Mouse (Mus musculus): ENCODE data around the gene Kif5a. TPM values are rescaled to one million over a fixed set of nuclear protein-coding genes. Genes with fewer than 3 reads are reported as not detected.

Kif5a gene
- polyA plus RNA-seq, 1 experiment from 2014 or later: 3.7 TPM

DNA sequence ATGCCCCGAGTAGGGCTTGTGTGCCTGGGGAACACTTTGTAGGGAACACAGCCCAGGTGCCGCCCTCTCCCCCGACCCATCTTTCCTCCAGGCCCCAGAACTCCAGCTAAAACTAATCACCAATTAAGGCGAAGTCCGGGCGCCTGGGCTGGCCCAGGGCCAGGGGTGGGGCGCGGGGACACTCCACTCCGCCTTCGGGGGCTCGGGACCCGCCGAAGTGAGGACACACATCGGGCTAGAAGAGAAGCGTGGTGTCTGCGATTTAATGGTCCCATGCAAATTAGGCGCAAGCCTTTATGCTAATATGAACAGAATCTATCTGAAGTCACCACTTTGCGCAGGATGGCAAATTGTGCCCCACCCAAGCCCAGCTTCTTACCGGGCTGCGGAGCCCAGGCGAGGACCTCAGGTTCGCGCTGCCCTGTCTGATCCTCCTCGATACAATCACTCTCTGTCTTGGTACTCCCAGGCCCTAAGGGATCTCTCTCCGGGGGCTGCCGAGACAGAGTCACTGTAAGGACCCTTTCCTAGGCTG lies 74.0 kb downstream of the Kif5a start:
- peaks cover 14% of the 10 kb centered on the region; the same call in 1 of the 2 replicates for H3K36me3 ChIP-seq (ENCODE audit: control insufficient read depth, insufficient read depth)
- H3K27me3 ChIP-seq (replicated peaks; ENCODE audit: control insufficient read depth, insufficient read depth, low read length): peaks cover 25% of the 10 kb centered on the region
- WGBS: under 1% methylated on average over 26 of the region's 26 CpGs
- no peaks in the 10 kb centered on the region for H3K4me1 ChIP-seq (replicated peaks; ENCODE audit: control insufficient read depth, insufficient read depth, low read length)
- peak overlapping the region; percentile 57 for H3K4me3 ChIP-seq (ENCODE audit: low read depth, low read length)
- ATAC-seq: no peak; the same call in 1 of the 2 replicates
- H3K9ac ChIP-seq (ENCODE audit: low read depth, low read length): peak overlapping the region; percentile 55
- H3K4me2 ChIP-seq (replicated peaks; ENCODE audit: low read depth): peak overlapping the region; percentile 81
- no peak for TF ChIP-seq CTCF (IDR thresholded peaks at IDR 0.05; ENCODE audit: low read depth)
- H3K9me3 ChIP-seq (ENCODE audit: control insufficient read depth): no peaks in the 10 kb centered on the region
- peak overlapping the region; percentile 36 for H3K27ac ChIP-seq (ENCODE audit: low read depth, low read length)

DNA sequence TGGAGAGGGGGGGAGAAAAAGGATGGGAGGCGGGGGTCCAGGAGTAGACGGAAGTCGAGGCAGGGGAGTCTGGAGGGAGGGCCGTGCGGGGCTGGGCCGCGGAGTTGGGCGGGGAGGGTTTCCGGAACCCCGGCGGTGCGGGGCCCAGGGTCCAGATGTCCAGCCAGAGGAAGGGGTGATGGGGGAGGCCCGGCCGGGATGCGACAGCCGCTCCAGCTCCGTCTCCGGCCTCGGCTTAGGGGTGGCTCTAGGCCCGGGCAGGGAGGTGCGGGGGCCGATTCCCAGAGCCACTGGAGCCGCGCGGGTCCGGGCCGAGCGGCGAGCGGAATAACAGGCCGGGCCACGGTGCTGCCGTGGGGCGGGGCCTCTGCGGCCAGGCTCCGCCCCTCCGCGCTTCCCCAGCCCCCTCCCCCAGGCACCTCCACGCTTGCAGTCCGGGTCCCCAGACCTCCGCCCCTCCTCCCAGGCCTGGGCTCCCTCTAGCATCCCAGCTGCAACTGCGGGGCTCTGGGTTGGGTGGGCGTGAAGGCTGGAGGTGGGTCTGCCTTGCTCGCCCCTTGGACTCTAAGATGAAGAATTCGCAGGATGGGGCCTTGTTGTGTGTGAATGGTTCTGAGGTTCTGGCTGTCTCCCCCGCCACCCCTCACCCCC lies 74.6 kb downstream of the Kif5a start:
- TF ChIP-seq CTCF (IDR thresholded peaks at IDR 0.05; ENCODE audit: low read depth): no peak
- H3K9ac ChIP-seq (ENCODE audit: low read depth, low read length): peak overlapping the region; percentile 55
- WGBS: under 1% methylated on average over 39 of the region's 46 CpGs
- H3K27me3 ChIP-seq (replicated peaks; ENCODE audit: control insufficient read depth, insufficient read depth, low read length): peaks cover 29% of the 10 kb centered on the region
- H3K9me3 ChIP-seq (ENCODE audit: control insufficient read depth): no peaks in the 10 kb centered on the region
- H3K36me3 ChIP-seq (ENCODE audit: control insufficient read depth, insufficient read depth): peaks cover 14% of the 10 kb centered on the region; the same call in 1 of the 2 replicates
- H3K27ac ChIP-seq (ENCODE audit: low read depth, low read length): peak overlapping the region; percentile 36
- no peaks in the 10 kb centered on the region for H3K4me1 ChIP-seq (replicated peaks; ENCODE audit: control insufficient read depth, insufficient read depth, low read length)
- peak overlapping the region; percentile 57 for H3K4me3 ChIP-seq (ENCODE audit: low read depth, low read length)
- peak overlapping the region; percentile 81 for H3K4me2 ChIP-seq (replicated peaks; ENCODE audit: low read depth)
- ATAC-seq: peak; percentile 47

DNA sequence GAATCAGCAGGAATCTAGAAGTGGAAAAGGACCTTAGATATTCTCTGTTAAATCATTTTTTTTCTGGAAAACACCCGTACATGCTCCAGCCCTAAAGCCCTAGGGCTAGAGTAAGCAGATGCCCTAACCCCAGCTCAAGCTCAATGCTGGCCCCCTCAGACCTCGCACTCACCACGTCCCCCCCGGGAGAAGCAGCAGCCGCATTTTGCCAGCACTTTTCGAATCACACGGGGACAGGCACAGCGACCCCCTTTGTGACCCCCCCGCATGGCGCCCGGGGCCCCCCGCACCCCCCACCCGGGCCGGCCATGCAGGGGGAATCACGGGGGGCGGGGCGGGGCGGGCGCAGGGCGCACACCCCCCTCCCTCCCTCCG lies 75.1 kb downstream of the Kif5a start:
- Histone ChIP-seq H3K36me3 (ENCODE audit: control insufficient read depth, insufficient read depth) (peaks cover 12% of the 10 kb centered on the region; the same call in 1 of the 2 replicates), H3K4me2 (replicated peaks; ENCODE audit: low read depth) (peak overlapping the region; percentile 81), H3K4me3 (ENCODE audit: low read depth, low read length) (peak overlapping the region; percentile 57), H3K4me1 (replicated peaks; ENCODE audit: control insufficient read depth, insufficient read depth, low read length) (no peaks in the 10 kb centered on the region), H3K9me3 (ENCODE audit: control insufficient read depth) (no peaks in the 10 kb centered on the region), H3K27ac (ENCODE audit: low read depth, low read length) (no peak overlapping the region), H3K9ac (ENCODE audit: low read depth, low read length) (peak overlapping the region; percentile 55), H3K27me3 (replicated peaks; ENCODE audit: control insufficient read depth, insufficient read depth, low read length) (peaks cover 32% of the 10 kb centered on the region)
- no peak for TF ChIP-seq CTCF (IDR thresholded peaks at IDR 0.05; ENCODE audit: low read depth)
- ATAC-seq: no peak
- WGBS: 4% methylated on average over 17 of the region's 21 CpGs

- Histone ChIP-seq H3K27me3 (replicated peaks; ENCODE audit: control insufficient read depth, insufficient read depth, low read length) (peaks cover 35% of the 10 kb centered on the region), H3K27ac (ENCODE audit: low read depth, low read length) (no peak overlapping the region), H3K4me2 (replicated peaks; ENCODE audit: low read depth) (peak overlapping the region; percentile 81), H3K9ac (ENCODE audit: low read depth, low read length) (no peak overlapping the region), H3K4me1 (replicated peaks; ENCODE audit: control insufficient read depth, insufficient read depth, low read length) (no peaks in the 10 kb centered on the region), H3K4me3 (ENCODE audit: low read depth, low read length) (peak overlapping the region; percentile 57; the same call in 1 of the 2 replicates), H3K9me3 (ENCODE audit: control insufficient read depth) (no peaks in the 10 kb centered on the region), H3K36me3 (ENCODE audit: control insufficient read depth, insufficient read depth) (peaks cover 6% of the 10 kb centered on the region; the same call in 1 of the 2 replicates)
- 59% methylated on average over 10 of the region's 10 CpGs for WGBS
- ATAC-seq: no peak
- TF ChIP-seq CTCF (IDR thresholded peaks at IDR 0.05; ENCODE audit: low read depth): no peak
These were observed 75.6 kb downstream of the Kif5a start for GRCm38 (mm10) chr10:127187371-127188078.

DNA sequence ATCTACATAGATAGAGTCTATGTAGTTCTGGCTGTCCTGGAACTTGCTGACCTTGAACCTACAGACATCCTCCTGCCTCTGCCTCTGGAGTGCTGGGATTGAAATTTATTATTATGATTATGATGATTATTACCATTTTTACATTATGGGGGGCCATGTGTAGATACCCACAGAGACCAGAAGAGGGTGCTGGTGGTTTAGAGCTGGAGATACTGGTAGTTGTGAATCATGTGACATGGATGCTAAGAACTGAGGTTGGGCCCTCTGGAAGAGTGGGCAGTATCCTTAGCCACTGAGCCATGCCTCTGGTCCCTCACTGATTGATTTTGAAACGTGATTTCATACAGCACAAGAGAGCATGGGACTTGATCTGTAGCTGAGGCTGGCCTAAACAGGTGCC lies 76.7 kb downstream of the Kif5a start:
- Histone ChIP-seq H3K9ac (ENCODE audit: low read depth, low read length) (no peak overlapping the region), H3K4me3 (ENCODE audit: low read depth, low read length) (no peak overlapping the region), H3K27ac (ENCODE audit: low read depth, low read length) (no peak overlapping the region), H3K36me3 (ENCODE audit: control insufficient read depth, insufficient read depth) (peaks cover 5% of the 10 kb centered on the region; the same call in 1 of the 2 replicates), H3K4me2 (replicated peaks; ENCODE audit: low read depth) (no peak overlapping the region), H3K27me3 (replicated peaks; ENCODE audit: control insufficient read depth, insufficient read depth, low read length) (peaks cover 41% of the 10 kb centered on the region), H3K9me3 (ENCODE audit: control insufficient read depth) (no peaks in the 10 kb centered on the region), H3K4me1 (replicated peaks; ENCODE audit: control insufficient read depth, insufficient read depth, low read length) (no peaks in the 10 kb centered on the region)
- peak; percentile 59 for TF ChIP-seq CTCF (IDR thresholded peaks at IDR 0.05; ENCODE audit: low read depth)
- no peak for ATAC-seq
- 86% methylated on average over 1 of the region's 1 CpGs for WGBS

- H3K27me3 ChIP-seq (replicated peaks; ENCODE audit: control insufficient read depth, insufficient read depth, low read length): peaks cover 50% of the 10 kb centered on the region
- no peak for ATAC-seq
These were observed 77.6 kb downstream of the Kif5a start for GRCm38 (mm10) chr10:127185506-127185905.

More at GRCm38 (mm10) chr10:127185506-127185905, 77.6 kb downstream of the Kif5a start:
- 82% methylated on average over 15 of the region's 15 CpGs for WGBS
- Histone ChIP-seq H3K27ac (ENCODE audit: low read depth, low read length) (no peak overlapping the region), H3K9ac (ENCODE audit: low read depth, low read length) (no peak overlapping the region), H3K9me3 (ENCODE audit: control insufficient read depth) (no peaks in the 10 kb centered on the region), H3K4me3 (ENCODE audit: low read depth, low read length) (no peak overlapping the region), H3K4me2 (replicated peaks; ENCODE audit: low read depth) (no peak overlapping the region), H3K36me3 (ENCODE audit: control insufficient read depth, insufficient read depth) (peaks cover 5% of the 10 kb centered on the region; the same call in 1 of the 2 replicates), H3K4me1 (replicated peaks; ENCODE audit: control insufficient read depth, insufficient read depth, low read length) (no peaks in the 10 kb centered on the region)
- no peak for TF ChIP-seq CTCF (IDR thresholded peaks at IDR 0.05; ENCODE audit: low read depth)

Measured in intestine, postnatal 0 days (tissue).